9 mouse cellular contexts compared by ENCODE assay signal in the genomic region with DNA sequence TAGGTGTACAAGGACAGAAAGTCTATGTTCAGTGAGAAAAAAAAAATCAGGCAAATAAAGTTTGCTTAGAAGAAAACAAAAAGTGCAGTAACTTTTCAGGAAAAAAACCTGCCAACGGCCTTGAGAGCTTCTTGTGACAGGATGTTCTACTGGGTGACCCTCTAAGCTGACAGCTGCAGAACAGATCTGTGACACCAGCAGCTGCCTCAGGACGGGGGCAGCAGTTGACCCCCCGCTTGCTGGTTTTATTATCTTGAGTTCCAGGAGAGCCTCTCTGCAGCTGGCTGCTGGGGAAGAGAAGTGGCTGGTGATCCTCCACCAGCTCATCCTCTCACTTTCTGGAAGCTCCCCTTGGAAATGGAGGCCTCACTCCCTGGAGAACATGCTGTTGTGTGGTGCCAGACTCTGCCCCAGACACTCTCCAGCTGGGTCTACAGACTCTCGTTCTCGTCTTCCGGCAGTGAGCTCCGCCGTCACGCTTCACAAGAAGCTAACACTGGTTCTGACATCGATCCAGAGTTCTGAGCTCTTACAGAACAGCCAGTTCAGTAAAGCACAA. TPM values are rescaled to one million over a fixed set of nuclear protein-coding genes. Genes with fewer than 3 reads are reported as not detected.
DNase-seq lines count a peak whose midpoint lies in the region; ATAC-seq and TF ChIP-seq lines count a peak whose summit lies in the region.
"Had no signal": no experiment of that assay in that cellular context is flagged by ENCODE, and none has a peak within 500 bp of the region (broad histone marks: within the 10 kb centered on the region; RNA-seq: fewer than 3 reads in every experiment).

No protein-coding gene starts in this region.

- H3K4me1 ChIP-seq in heart, postnatal 0 days (ENCODE audit: control insufficient read depth, insufficient read depth), result peaks cover 6% of the 10 kb centered on the region; the same call in 1 of the 2 replicates
- no peaks in the 10 kb centered on the region for H3K4me1 ChIP-seq in hindbrain, postnatal 0 days (ENCODE audit: insufficient read depth, low read length)
- H3K4me1 ChIP-seq: neural tube, embryonic 13.5 days had no signal

- no peak overlapping the region for H3K9ac ChIP-seq in heart, postnatal 0 days (replicated peaks; ENCODE audit: low read depth, low read length)
- no peak overlapping the region for H3K9ac ChIP-seq in hindbrain, postnatal 0 days (replicated peaks; ENCODE audit: low read length)
- H3K9ac ChIP-seq: neural tube, embryonic 13.5 days had no signal

- intact Hi-C loops in gastrocnemius, adult 2 months (cut with DNase I), result no loop called here

- 0 out of 2 replicates have a peak overlapping the region, but pooled peaks have one; percentile 9 for H3K4me2 ChIP-seq in heart, postnatal 0 days (ENCODE audit: low read depth, low read length)
- H3K4me2 ChIP-seq in hindbrain, postnatal 0 days (ENCODE audit: low read depth, low read length), result no peak overlapping the region
- H3K4me2 ChIP-seq: neural tube, embryonic 13.5 days had no signal

- DNase-seq in kidney, adult 9 months, result peak; percentile 29
- no peak for DNase-seq in kidney, adult 18-20 months
- DNase-seq in gastrocnemius, adult 2 months, result peak; percentile 30
- DNase-seq in heart, postnatal 0 days (ENCODE audit: low spot score), result peak; percentile 8
- DNase-seq in lung, postnatal 4 days, result peak; percentile 16 to 61
- no peak for DNase-seq in hindbrain, postnatal 0 days (ENCODE audit: low spot score)
- DNase-seq in cerebellum, adult 9-11 months, result no peak
- no peak for DNase-seq in cerebellum, postnatal 25 days

- peak overlapping the region; percentile 13 for H3K4me3 ChIP-seq in gastrocnemius, adult 2 months
- no peak overlapping the region for H3K4me3 ChIP-seq in heart, postnatal 0 days (ENCODE audit: low read depth, low read length)
- H3K4me3 ChIP-seq in hindbrain, postnatal 0 days (ENCODE audit: low read length), result no peak overlapping the region
- H3K4me3 ChIP-seq: neural tube, embryonic 13.5 days had no signal

- no peaks in the 10 kb centered on the region for H3K9me3 ChIP-seq in heart, postnatal 0 days (replicated peaks; ENCODE audit: control insufficient read depth, low read length)
- no peaks in the 10 kb centered on the region for H3K9me3 ChIP-seq in hindbrain, postnatal 0 days (ENCODE audit: low read length)
- H3K9me3 ChIP-seq: neural tube, embryonic 13.5 days had no signal

- no peak for TF ChIP-seq CTCF in gastrocnemius, adult 2 months (IDR thresholded peaks at IDR 0.05)
- no peak for TF ChIP-seq CTCF in heart, postnatal 0 days (IDR thresholded peaks at IDR 0.05; ENCODE audit: low read depth)
- TF ChIP-seq CTCF in hindbrain, postnatal 0 days (IDR thresholded peaks at IDR 0.05; ENCODE audit: low read depth), result no peak

- ATAC-seq in heart, postnatal 0 days (ENCODE audit: insufficient read depth, low read depth), result peak; percentile 41; the same call in 1 of the 2 replicates
- no peak for ATAC-seq in hindbrain, postnatal 0 days

- peak overlapping the region; percentile 44 for H3K27ac ChIP-seq in gastrocnemius, adult 2 months
- peak overlapping the region; percentile 39 for H3K27ac ChIP-seq in heart, postnatal 0 days (ENCODE audit: low read depth)
- H3K27ac ChIP-seq in hindbrain, postnatal 0 days, result no peak overlapping the region
- H3K27ac ChIP-seq: neural tube, embryonic 13.5 days had no signal

- TF ChIP-seq EP300 in heart, postnatal 0 days (IDR thresholded peaks at IDR 0.05; ENCODE audit: low read depth), result no peak

- no peaks in the 10 kb centered on the region for H3K36me3 ChIP-seq in heart, postnatal 0 days (replicated peaks; ENCODE audit: control insufficient read depth, insufficient read depth, low read length)
- H3K36me3 ChIP-seq in hindbrain, postnatal 0 days (ENCODE audit: insufficient read depth, low read length), result no peaks in the 10 kb centered on the region
- H3K36me3 ChIP-seq: neural tube, embryonic 13.5 days had no signal

- WGBS in heart, postnatal 0 days, result 37% methylated on average over 10 of the region's 10 CpGs
- WGBS in hindbrain, postnatal 0 days, result 56% methylated on average over 10 of the region's 10 CpGs

- H3K27me3 ChIP-seq in heart, postnatal 0 days (ENCODE audit: control insufficient read depth, insufficient read depth, low read length), result no peaks in the 10 kb centered on the region
- H3K27me3 ChIP-seq in hindbrain, postnatal 0 days (ENCODE audit: insufficient read depth, low read length), result no peaks in the 10 kb centered on the region
- H3K27me3 ChIP-seq: neural tube, embryonic 13.5 days had no signal

RNA-seq across cellular contexts. Expression of gene Rnaseh2b, which starts 33.3 kb away (rescaled TPM):
- 1 to 10 TPM; 4.2 to 6.4 TPM for total RNA-seq in gastrocnemius, adult 2 months (2021)
- 23.8 and 23.9 TPM in 2 replicates for total RNA-seq in heart, postnatal 0 days (2014; rRNA removed; ENCODE audit: low replicate concordance)
- polyA plus RNA-seq in heart, postnatal 0 days (2015; fragmentation: Nextera tagmentation; extraction: Ambion mirVana), result 38.0 and 40.5 TPM in 2 replicates
- 20.4 and 22.3 TPM in 2 replicates for total RNA-seq in hindbrain, postnatal 0 days (2014; rRNA removed)
- polyA plus RNA-seq in hindbrain, postnatal 0 days (2015; fragmentation: Nextera tagmentation; extraction: Ambion mirVana), result 40.8 and 42.5 TPM in 2 replicates

RNA-seq across cellular contexts. Expression of gene Dleu7, which starts 33.8 kb away (rescaled TPM):
- not detected for total RNA-seq in gastrocnemius, adult 2 months (2021)
- 0.65 TPM in 1 of 2 replicates, not detected in the other for total RNA-seq in heart, postnatal 0 days (2014; rRNA removed; ENCODE audit: low replicate concordance)
- 0.16 and 0.23 TPM in 2 replicates for polyA plus RNA-seq in heart, postnatal 0 days (2015; fragmentation: Nextera tagmentation; extraction: Ambion mirVana)
- 22.1 and 31.2 TPM in 2 replicates for total RNA-seq in hindbrain, postnatal 0 days (2014; rRNA removed)
- 16.2 and 16.8 TPM in 2 replicates for polyA plus RNA-seq in hindbrain, postnatal 0 days (2015; fragmentation: Nextera tagmentation; extraction: Ambion mirVana)

Comparison
In these comparisons a context has a peak if more than half of its experiments do, and no peak if none do; other contexts are left out.
1. DNase-seq: peak in kidney, adult 9 months (single experiment), gastrocnemius, adult 2 months (single experiment), heart, postnatal 0 days (single experiment) and lung, postnatal 4 days (2 of 2); none in kidney, adult 18-20 months (single experiment), hindbrain, postnatal 0 days (single experiment), cerebellum, adult 9-11 months (single experiment) and cerebellum, postnatal 25 days (0 of 2).
2. RNA of gene Dleu7, which starts 33.8 kb away (total RNA-seq): 22.1 to 31.2 TPM in hindbrain, postnatal 0 days; 0.65 TPM in heart, postnatal 0 days and not detected in gastrocnemius, adult 2 months; every median in the first group is over 10 times any median in the second.